Mouse (Mus musculus): Measurements from ENCODE around the gene Stard13.

DNA sequence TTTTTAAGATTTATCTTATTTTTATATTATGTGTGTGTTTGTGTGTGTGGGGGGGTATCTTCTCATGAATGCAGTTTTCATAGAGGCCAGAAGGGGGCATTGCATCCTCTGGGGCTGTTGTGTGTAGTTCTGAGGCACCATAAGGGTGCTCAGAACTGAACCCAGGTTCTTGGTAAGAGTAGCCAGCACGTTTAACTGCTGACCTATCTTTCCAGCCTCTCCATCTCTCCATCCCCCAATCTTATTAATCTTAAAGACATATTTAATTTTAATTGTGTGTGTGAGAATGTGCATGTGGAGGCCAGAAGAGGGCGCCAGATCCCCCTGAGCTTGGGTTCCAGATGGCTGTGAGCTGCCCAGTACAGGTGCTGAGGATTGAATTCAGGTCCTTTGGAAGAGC lies 131.4 kb downstream of the Stard13 start:
- TF ChIP-seq CTCF (IDR thresholded peaks at IDR 0.05; ENCODE audit: borderline replicate concordance, control insufficient read depth, extremely low read depth, insufficient read depth, low read length, poor library complexity) = no peak
- no peak for TF ChIP-seq POLR2A (IDR thresholded peaks at IDR 0.05; ENCODE audit: control insufficient read depth, extremely low read depth, insufficient read depth, low read length, poor library complexity)

Measured in thymus, adult 2 months (tissue).